Mouse (Mus musculus) bone marrow, adult 2 months (tissue): ENCODE measurements around the gene Olfr788. TPM values are rescaled to one million over a fixed set of nuclear protein-coding genes. Genes with fewer than 3 reads are reported as not detected.

ENCODE experiments used
- H3K27ac ChIP-seq: fragments of 200-500 bp; 2 replicates; pipeline ENCODE4 v1.5.1; 2012; ENCODE audit warnings: low read depth, mild to moderate bottlenecking, control low read depth, inconsistent platforms, low read length; ENCODE audit not compliant: control insufficient read depth, poor library complexity, insufficient read depth
- H3K4me1 ChIP-seq: fragments of 200-500 bp; 2 replicates; pipeline ENCODE4 v1.6.1; 2011; ENCODE audit warnings: low read length; ENCODE audit not compliant: control insufficient read depth, insufficient read depth
- H3K4me3 ChIP-seq: fragments of 200-500 bp; replicated peaks from 2 replicates; pipeline ENCODE3; 2011; ENCODE audit warnings: mild to moderate bottlenecking, low read depth, low read length, control low read depth; ENCODE audit not compliant: control insufficient read depth
- CTCF ChIP-seq: fragments of 200-500 bp; IDR thresholded peaks from 2 replicates; pipeline ENCODE4 v1.5.1; 2011; ENCODE audit warnings: low read length, control low read depth; ENCODE audit not compliant: control insufficient read depth, insufficient read depth
- POLR2A ChIP-seq: fragments of 200-500 bp; IDR thresholded peaks from 2 replicates; pipeline ENCODE4 v1.6.1; 2011; ENCODE audit warnings: low read depth, mild to moderate bottlenecking, control low read depth, low read length, borderline replicate concordance; ENCODE audit not compliant: control insufficient read depth
- WGBS: fragments of 180-500 bp; shearing (Covaris S2); methylation state at CpG from one replicate; pipeline ENCODE4 v1.1.7; 2018; 5-methylcytosine and 5-hydroxymethylcytosine counted together
- polyA plus RNA-seq: library from polyadenylated mRNA; stranded (reverse); fragments of >200 nt; gene quantifications from 2 replicates; pipeline ENCODE4 v1.2.4, GENCODE M21; 2011; ENCODE audit warnings: low replicate concordance; ENCODE audit not compliant: missing spikeins, insufficient read depth, insufficient read length

Gene Olfr788
- polyA plus RNA-seq = not detected in 2 replicates

DNA sequence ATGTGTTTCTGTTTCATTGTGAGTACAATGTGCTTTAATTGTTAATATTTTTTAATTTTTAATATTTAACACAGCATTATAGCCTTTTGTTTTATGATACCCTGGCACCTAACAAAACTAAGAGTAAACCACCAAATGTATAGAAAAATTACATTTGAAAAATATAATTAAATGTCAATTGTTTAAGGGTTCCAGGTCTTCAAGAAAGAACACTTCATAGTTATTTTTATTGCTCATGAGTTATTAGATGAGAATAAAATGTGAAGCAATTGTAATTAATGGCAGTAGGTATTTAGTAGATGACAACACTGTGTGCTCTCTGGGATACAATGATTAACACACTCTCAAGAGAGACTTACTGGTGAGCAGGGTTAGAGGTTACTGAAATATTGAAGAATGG is at the start of gene Olfr788:
Olfr788 (plus strand) TSS at position 301 of the 400 bp plus-strand sequence.
- no peak within 1 kb of the TSS for H3K27ac ChIP-seq
- no peak for TF ChIP-seq POLR2A
- no peak for TF ChIP-seq CTCF
- no peak within 1 kb of the TSS for H3K4me3 ChIP-seq
- no peaks in the 10 kb centered on the region for H3K4me1 ChIP-seq

DNA sequence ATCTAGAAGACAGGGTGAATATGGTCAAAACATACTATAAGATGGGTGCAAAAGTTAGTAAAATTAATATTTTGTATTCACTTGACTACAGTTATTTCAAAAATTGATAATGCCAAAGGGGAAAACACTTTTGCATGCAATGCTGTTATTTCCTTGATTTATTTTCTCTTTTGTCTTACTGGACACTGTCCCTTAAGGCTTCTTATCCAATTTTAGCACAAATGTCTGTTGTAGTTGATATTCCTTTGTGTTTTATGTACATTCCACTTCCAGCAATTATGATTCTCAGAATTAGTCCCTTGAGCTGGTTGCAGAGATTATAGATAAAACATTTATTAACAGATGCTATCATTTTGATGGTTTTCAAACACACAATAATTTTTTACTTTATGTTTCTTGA is 43.8 kb upstream of the Olfr788 start, which contains the start of gene Olfr786:
Olfr786 (plus strand) TSS at position 301 of the 400 bp plus-strand sequence.
- Histone ChIP-seq H3K4me1 (no peaks in the 10 kb centered on the region), H3K27ac (no peak within 1 kb of the TSS), H3K4me3 (no peak within 1 kb of the TSS)
- TF ChIP-seq CTCF (no peak), POLR2A (no peak)

DNA sequence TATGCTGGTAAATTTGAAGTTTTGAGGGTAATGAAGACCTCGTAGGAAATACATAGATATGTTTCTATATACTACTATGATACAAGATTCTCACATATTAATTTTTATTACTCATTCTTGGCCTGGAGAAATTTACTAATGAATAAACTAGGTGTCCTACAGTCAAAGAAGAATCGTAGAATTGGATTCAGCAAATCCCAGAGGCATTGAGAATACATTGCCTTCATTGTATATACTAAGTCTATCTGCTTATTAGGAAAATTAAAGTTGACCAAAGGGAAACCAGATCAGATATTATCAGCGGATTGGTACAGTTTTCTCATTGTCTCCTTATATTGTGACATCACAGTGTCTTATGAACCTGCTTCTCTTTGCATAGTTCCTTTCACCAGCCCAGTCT is 9.2 kb upstream of the Olfr788 start, which contains the start of gene Olfr787:
Olfr787 (plus strand) TSS at position 301 of the 400 bp plus-strand sequence.
- no peak for TF ChIP-seq POLR2A
- no peak for TF ChIP-seq CTCF

GRCm38 (mm10) chr10:129473256-129473655 is 2.5 kb downstream of the Olfr788 start:
- 62% methylated on average over 2 of the region's 2 CpGs for WGBS

More for the DNA sequence above, 9.2 kb upstream of the Olfr788 start, which contains the start of gene Olfr787:
- WGBS = 65% methylated on average over 3 of the region's 3 CpGs
- Histone ChIP-seq H3K4me3 (no peak within 1 kb of the TSS), H3K27ac (no peak within 1 kb of the TSS), H3K4me1 (no peaks in the 10 kb centered on the region)

DNA sequence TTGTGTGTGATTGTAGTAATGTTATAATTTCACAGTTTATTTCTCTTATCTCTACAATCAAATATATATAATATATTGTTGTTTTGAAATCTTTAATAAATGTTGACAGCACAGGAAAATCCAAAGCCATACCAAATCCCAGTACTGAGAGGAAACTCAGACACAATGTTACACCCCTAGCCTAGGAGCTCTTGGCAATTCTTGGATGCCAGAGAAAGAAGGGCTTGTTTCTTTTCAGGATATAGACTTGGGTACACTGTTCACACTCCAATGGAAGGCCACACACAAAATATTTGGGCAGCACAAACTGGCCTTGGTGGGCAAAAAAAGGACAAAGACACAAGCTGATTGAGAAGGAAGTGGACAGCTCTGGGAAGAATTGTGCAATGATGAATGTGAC is 2.9 kb downstream of the Olfr788 start:
- Histone ChIP-seq H3K27ac (no peak overlapping the region), H3K4me1 (no peaks in the 10 kb centered on the region), H3K4me3 (no peak overlapping the region)
- TF ChIP-seq CTCF (no peak), POLR2A (no peak)

More at GRCm38 (mm10) chr10:129473256-129473655, 2.5 kb downstream of the Olfr788 start:
- no peaks in the 10 kb centered on the region for H3K4me1 ChIP-seq
- no peak overlapping the region for H3K27ac ChIP-seq
- TF ChIP-seq POLR2A (no peak), CTCF (no peak)
- no peak overlapping the region for H3K4me3 ChIP-seq

DNA sequence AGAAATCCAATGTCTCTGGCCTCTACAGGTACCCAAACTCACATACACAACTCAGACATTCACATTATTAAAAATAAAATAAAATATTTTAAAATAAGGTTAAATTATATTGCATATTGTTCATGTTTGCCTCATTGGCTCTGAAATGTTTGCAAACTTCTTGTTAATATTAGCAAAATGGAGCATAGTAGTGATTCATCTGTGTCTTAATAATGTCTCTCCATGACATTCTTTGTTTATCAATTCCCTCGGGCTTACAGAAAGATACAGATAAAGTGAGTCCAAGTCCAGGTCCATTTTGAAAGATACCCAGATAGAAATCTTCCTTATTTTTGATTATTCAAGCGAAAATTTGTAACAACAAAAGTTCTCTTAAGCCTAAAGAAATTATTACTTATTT is 13.7 kb downstream of the Olfr788 start, which contains the start of gene Olfr789:
Olfr789 (plus strand) TSS at position 301 of the 400 bp plus-strand sequence.
- H3K4me3 ChIP-seq = no peak within 1 kb of the TSS
- 57% methylated on average over 2 of the region's 2 CpGs for WGBS
- H3K27ac ChIP-seq = no peak within 1 kb of the TSS
- no peak for TF ChIP-seq CTCF
- TF ChIP-seq POLR2A = no peak
- no peaks in the 10 kb centered on the region for H3K4me1 ChIP-seq

DNA sequence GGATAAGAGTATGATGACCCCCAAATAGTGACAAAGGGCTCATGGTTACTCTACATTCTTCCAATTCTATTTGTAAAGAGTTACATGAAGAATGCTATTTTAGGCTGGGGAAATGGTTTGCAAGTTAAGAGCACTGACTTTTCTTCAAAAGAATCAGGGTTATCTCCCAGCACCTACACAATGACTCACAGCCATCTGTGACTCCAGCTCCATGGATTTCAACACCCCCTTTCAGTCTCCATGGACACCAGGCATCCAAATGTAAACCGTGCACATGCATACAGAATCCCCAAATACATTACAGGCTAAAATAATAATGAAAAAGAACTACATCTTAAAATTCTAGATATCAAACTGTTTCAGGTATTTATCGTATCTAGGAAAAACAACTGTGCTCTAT is 19.3 kb downstream of the Olfr788 start:
- TF ChIP-seq POLR2A (no peak), CTCF (no peak)
- no peak overlapping the region for H3K4me3 ChIP-seq
- WGBS = 81% methylated on average over 2 of the region's 2 CpGs
- H3K27ac ChIP-seq = no peak overlapping the region
- no peaks in the 10 kb centered on the region for H3K4me1 ChIP-seq

DNA sequence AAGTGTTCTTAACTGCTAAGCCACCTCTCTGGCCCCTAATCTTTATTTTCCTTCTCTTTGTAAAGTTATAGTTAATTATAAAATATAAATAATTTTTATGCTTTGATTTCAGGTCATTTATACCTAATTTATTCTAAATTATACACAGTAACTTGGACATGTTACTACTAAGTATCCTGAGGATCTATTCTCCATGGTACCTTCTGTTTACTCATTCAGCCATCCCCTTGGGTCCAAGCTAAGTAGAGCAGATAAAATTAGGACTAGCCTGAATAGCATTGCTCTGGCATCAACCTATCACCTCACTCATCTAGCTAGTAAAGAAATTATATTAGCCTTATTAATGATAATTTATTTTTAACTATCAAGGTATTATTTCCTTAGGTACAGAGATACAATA is 27.4 kb downstream of the Olfr788 start, which contains the start of gene Olfr790:
Olfr790 (plus strand) TSS at position 301 of the 400 bp plus-strand sequence.
- Histone ChIP-seq H3K4me1 (no peaks in the 10 kb centered on the region), H3K4me3 (no peak within 1 kb of the TSS), H3K27ac (no peak within 1 kb of the TSS)
- TF ChIP-seq CTCF = no peak
- no peak for TF ChIP-seq POLR2A

DNA sequence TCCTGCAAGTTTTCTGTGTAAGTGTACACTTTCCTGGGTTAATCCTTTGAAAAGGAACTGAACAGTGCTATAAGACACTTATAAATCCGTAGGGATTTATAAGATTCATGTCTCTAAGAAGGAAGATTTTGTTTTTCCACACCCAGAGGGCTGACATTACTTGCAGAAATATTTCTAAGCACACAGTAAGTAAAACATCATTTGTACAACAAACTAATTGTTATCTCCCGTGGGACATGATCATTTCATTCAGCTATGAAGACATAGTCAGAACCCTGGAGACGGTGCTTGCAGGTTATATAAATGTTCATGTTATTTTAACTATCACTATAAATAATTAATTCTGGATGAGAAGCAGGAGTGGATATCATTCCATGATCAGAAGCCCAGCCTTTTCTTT is 50.7 kb downstream of the Olfr788 start, which contains the start of gene Olfr791:
Olfr791 (plus strand) TSS at position 301 of the 400 bp plus-strand sequence.
- H3K27ac ChIP-seq = no peak within 1 kb of the TSS
- H3K4me1 ChIP-seq = no peaks in the 10 kb centered on the region
- TF ChIP-seq POLR2A (no peak), CTCF (no peak)
- 69% methylated on average over 3 of the region's 3 CpGs for WGBS
- H3K4me3 ChIP-seq = no peak within 1 kb of the TSS

Other genes with a start within 250 kb of the Olfr788 start
- gene Olfr774, start 234.8 kb upstream of the Olfr788 start, polyA plus RNA-seq = not detected in 2 replicates
- not detected in 2 replicates for gene Olfr775, start 222.6 kb upstream of the Olfr788 start, polyA plus RNA-seq
- not detected in 2 replicates for gene Olfr776, start 211.9 kb upstream of the Olfr788 start, polyA plus RNA-seq
- gene Olfr777, start 199.5 kb upstream of the Olfr788 start, polyA plus RNA-seq = not detected in 2 replicates
- not detected in 2 replicates for gene Olfr780, start 152.9 kb upstream of the Olfr788 start, polyA plus RNA-seq
- gene Olfr781, start 142.1 kb upstream of the Olfr788 start, polyA plus RNA-seq = not detected in 2 replicates
- not detected in 2 replicates for gene Olfr782, start 122.1 kb upstream of the Olfr788 start, polyA plus RNA-seq
- not detected in 2 replicates for gene Olfr784, start 86.9 kb upstream of the Olfr788 start, polyA plus RNA-seq
- gene Olfr785, start 65.6 kb upstream of the Olfr788 start, polyA plus RNA-seq = not detected in 2 replicates
- not detected in 2 replicates for gene Olfr786, start 43.7 kb upstream of the Olfr788 start, polyA plus RNA-seq
- 0.70 TPM in 1 of 2 replicates, not detected in the other for gene Olfr787, start 9.1 kb upstream of the Olfr788 start, polyA plus RNA-seq
- gene Olfr789, start 13.8 kb downstream of the Olfr788 start, polyA plus RNA-seq = not detected in 2 replicates
- not detected in 2 replicates for gene Olfr790, start 27.5 kb downstream of the Olfr788 start, polyA plus RNA-seq
- gene Olfr791, start 50.8 kb downstream of the Olfr788 start, polyA plus RNA-seq = not detected in 2 replicates
- gene Olfr792, start 68.2 kb downstream of the Olfr788 start, polyA plus RNA-seq = not detected in 2 replicates
- not detected in 2 replicates for gene Olfr794, start 96.7 kb downstream of the Olfr788 start, polyA plus RNA-seq
- gene Olfr796, start 141.6 kb downstream of the Olfr788 start, polyA plus RNA-seq = not detected in 2 replicates
- not detected in 2 replicates for gene Olfr798, start 156.9 kb downstream of the Olfr788 start, polyA plus RNA-seq
- gene Olfr799, start 166.5 kb downstream of the Olfr788 start, polyA plus RNA-seq = not detected in 2 replicates
- not detected in 2 replicates for gene Olfr800, start 186.7 kb downstream of the Olfr788 start, polyA plus RNA-seq
- gene Olfr801, start 202.9 kb downstream of the Olfr788 start, polyA plus RNA-seq = not detected in 2 replicates
- not detected in 2 replicates for gene Olfr802, start 217.2 kb downstream of the Olfr788 start, polyA plus RNA-seq
- gene Olfr803, start 223.3 kb downstream of the Olfr788 start, polyA plus RNA-seq = not detected in 2 replicates
- 0.35 TPM in 1 of 2 replicates, not detected in the other for gene Olfr804, start 232.2 kb downstream of the Olfr788 start, polyA plus RNA-seq